Mouse (Mus musculus): Measurements from ENCODE around the gene Eps15.

The Eps15 gene

DNA sequence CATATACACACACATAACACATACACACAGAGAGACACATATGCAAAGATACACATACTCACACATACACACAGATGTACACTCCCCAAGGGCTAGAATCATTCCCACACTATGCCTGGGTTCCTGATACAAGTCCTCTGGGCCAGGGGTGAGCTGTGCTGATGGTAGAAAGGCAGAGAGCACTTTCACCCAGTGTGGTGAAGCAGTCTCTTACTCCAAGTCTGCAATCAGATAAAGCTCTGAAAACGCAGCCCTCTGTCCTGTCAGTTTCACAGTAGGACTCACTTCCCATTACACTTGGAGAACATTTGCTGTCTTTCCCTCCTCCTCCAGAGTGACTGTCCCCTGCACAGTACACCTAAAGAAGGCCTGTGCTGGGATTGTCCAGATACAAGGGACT lies 147.0 kb downstream of the Eps15 start:
- no peak for DNase-seq (ENCODE audit: extremely low read depth, insufficient read length, low spot score)

DNA sequence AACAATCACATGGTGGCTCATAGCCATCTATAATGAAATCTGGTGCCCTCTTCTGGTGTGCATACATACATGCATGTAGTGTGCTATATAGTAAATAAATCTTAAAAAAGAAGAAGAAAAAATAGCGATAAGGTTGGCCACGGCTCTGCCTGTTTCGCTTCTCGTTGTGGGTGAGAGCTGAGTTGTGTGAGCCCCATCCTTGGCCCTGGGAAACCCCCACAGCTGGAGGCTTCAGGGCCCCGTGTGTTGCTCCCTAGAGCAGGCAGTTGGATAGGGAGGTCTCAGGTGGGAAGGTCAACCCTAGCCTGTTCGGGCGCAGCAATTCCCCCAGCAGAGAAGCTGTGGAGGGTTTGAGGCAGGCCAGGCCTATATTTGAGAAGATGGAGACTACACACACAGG lies 150.2 kb downstream of the Eps15 start:
- no peak for DNase-seq (ENCODE audit: extremely low read depth, insufficient read length, low spot score)

DNA sequence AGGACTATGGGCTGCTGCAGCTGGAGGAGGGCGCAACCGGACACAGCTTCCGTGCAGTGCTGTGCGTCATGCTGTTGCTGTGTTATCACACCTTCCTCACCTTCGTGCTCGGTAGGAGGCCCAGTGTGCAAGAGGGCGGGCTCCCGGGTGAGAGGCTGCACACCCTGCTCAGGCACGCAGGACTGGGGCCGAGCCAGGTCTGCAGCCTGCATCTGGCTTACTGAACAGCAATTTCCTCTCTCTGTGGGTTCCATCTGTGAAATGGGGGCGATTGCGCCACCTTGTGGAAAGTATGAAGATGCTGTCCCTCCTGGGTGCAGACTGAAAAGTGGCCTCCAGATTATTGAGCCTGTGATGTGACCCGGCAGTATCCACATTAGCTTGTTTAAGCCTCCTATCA lies 150.8 kb downstream of the Eps15 start:
- DNase-seq (ENCODE audit: extremely low read depth, insufficient read length, low spot score), result peak; percentile 65

DNA sequence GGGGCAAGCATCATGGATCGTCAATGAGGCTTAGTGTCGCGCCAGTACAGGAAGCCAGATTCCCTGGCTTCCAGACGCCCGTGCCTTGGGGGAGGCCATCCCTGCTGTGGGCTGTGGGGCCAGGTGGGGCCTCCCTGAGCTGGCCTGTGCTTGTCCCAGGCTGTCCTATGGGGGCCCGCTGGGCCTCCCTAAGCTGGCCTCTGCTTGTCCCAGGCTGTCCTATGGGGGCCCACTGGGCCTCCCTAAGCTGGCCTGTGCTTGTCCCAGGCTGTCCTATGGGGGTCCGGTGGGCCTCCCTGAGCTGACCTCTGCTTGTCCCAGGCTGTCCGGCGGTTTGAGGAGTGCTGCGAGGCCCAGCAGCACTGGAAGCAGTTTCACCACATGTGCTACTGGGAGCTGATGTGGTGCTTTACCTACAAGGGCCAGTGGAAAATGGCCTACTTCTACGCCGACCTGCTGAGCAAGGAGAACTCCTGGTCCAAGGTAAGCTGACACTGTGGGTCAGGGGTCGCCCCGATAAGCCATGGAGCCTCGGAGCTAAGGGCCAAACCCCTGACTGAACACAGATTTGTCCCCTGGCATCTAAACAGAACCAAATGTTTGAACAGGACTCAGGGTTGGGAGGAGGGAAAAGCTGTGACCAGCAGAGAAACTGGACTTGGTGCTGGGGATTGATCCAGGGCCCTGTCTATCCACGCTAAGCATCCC lies 152.8 kb downstream of the Eps15 start:
- no peak for DNase-seq (ENCODE audit: extremely low read depth, insufficient read length, low spot score)

GRCm38 (mm10) chr4:109433641-109434040 lies 153.6 kb downstream of the Eps15 start:
- peak; percentile 80 for DNase-seq (ENCODE audit: extremely low read depth, insufficient read length, low spot score)

- no peak for DNase-seq (ENCODE audit: extremely low read depth, insufficient read length, low spot score)
Measured at GRCm38 (mm10) chr4:109434256-109434655, 154.2 kb downstream of the Eps15 start.

Data from 3134 (cell line).